Mouse (Mus musculus): ENCODE results near the gene Igf2bp1.

DNA sequence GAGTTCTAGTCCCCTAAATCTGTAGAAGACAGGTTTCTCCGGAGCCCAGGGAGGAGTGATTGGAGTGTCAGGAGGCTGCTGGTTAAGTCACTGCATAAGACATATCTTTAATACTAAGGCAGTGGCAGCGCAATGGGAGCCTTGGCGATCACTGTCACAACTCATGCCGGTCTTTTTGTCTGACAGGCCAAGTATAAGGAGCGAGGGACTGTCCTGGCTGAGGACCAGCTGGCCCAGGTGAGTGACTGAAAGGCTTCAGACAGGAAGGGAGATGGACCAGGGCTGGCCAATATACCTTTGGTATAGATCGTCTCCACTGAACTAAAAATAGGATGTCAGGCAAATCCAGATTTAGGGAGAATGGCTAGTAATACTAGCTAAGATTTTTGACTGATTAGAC is 29.4 kb upstream of the Igf2bp1 start:
- TF ChIP-seq CTCF (IDR thresholded peaks at IDR 0.05; ENCODE audit: insufficient read depth, low read depth, low read length), result no peak
- TF ChIP-seq POLR2A (IDR thresholded peaks at IDR 0.05; ENCODE audit: insufficient read depth, low read depth, low read length), result no peak
